Mouse (Mus musculus): ENCODE data around the gene Trafd1. TPM values are rescaled to one million over a fixed set of nuclear protein-coding genes. Genes with fewer than 3 reads are reported as not detected.

The Trafd1 gene
- 55.1 and 58.1 TPM in 2 replicates for polyA plus RNA-seq (2015; fragmentation: Nextera tagmentation; extraction: Ambion mirVana)

DNA sequence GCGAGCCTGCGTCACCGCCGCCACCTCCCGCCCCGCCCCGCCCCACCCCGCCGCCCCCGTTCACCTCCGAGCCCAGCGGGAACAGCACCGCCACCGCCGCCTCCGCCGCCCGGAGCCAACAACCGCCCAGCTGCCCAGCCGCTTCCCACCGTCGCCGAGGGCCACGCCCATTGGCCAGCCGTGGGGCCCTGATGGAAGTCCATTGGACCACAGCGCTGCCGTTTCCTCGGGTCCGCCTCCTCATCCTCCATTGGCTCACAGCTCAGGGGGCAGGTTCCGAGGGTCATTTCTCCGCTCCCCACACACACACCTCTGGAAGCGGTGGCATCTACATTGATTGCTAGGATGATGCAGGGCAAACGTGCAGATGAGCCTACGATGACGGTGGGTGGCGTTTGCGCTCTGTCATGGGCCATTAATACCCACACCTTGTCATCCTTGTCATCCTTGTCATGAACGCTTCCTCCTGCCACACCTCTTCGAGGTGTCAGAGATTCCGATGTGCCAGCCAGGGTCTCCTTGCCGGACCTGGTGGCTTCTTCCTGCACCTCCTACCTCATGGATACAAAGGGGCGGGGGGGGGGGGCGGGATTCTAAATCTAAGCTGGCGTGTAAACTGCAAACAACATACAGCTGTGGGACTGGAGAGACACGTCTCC is at the start of gene Trafd1:
TSS of gene Trafd1 (minus strand) at position 172 of the 659 bp plus-strand sequence.
- H3K4me1 ChIP-seq (replicated peaks), result peaks cover 14% of the 10 kb centered on the region; the same call in 1 of the 2 replicates
- peak within 1 kb of the TSS; percentile 61 for H3K4me3 ChIP-seq (replicated peaks)
- peak within 1 kb of the TSS; percentile 66 for H3K9ac ChIP-seq
- peaks cover 13% of the 10 kb centered on the region for H3K36me3 ChIP-seq
- peak within 1 kb of the TSS; percentile 82 for H3K4me2 ChIP-seq (replicated peaks)
- H3K27ac ChIP-seq, result peak within 1 kb of the TSS; percentile 80
- under 1% methylated on average over 31 of the region's 45 CpGs for WGBS
- H3K9me3 ChIP-seq, result no peaks in the 10 kb centered on the region
- no peaks in the 10 kb centered on the region for H3K27me3 ChIP-seq (replicated peaks)
- peak; percentile 97 for ATAC-seq

DNA sequence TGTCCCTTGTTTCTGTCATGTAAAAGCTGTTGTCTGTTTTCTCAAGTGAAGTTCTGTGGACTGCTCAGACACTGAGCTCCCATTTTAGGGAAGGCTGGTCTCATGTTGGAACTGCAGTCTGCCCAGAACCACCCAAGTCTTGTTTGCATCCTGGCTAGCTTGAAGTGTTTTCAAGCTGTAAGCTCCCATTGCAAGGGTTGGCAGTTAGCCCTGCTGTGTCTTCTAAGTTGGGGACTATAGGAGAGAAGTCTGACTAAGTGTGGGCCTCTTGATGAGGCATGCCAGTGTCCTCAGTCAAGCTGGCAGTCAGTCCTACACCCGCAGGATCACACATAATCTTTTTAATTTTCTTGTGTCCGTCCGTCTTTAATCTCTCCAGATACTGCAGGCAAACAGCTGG is 43.5 kb upstream of the Trafd1 start:
- Histone ChIP-seq H3K4me3 (replicated peaks) (no peak overlapping the region), H3K4me2 (replicated peaks) (no peak overlapping the region), H3K9me3 (no peaks in the 10 kb centered on the region), H3K27me3 (replicated peaks) (no peaks in the 10 kb centered on the region), H3K27ac (no peak overlapping the region), H3K36me3 (peaks cover 85% of the 10 kb centered on the region), H3K9ac (no peak overlapping the region), H3K4me1 (replicated peaks) (no peaks in the 10 kb centered on the region)
- 90% methylated on average over 3 of the region's 3 CpGs for WGBS
- no peak for ATAC-seq

DNA sequence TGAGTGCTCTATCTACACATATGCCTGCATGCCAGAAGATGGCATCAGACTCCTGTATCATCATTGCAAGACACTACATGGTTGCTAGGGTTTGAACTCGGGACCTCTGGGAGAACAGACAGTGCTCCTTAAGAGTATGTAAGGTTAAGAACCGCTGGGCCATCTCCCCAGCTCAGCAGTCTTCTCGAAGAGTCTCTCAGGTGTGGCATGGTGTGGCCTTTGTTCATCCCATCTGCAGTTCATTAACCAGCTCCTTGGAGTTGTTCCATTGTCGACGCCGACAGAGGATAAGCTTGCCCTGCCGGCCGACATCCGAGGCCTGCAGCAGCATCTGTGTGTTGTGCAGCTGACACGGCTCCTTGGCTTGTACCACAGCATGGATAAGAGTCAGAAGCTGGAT is 37.9 kb upstream of the Trafd1 start:
- H3K27ac ChIP-seq, result no peak overlapping the region
- no peak for ATAC-seq
- no peak overlapping the region for H3K4me2 ChIP-seq (replicated peaks)
- H3K4me1 ChIP-seq (replicated peaks), result no peaks in the 10 kb centered on the region
- no peak overlapping the region for H3K4me3 ChIP-seq (replicated peaks)
- H3K27me3 ChIP-seq (replicated peaks), result no peaks in the 10 kb centered on the region
- H3K9ac ChIP-seq, result no peak overlapping the region
- H3K36me3 ChIP-seq, result peaks cover 70% of the 10 kb centered on the region
- H3K9me3 ChIP-seq, result no peaks in the 10 kb centered on the region
- 86% methylated on average over 10 of the region's 10 CpGs for WGBS

DNA sequence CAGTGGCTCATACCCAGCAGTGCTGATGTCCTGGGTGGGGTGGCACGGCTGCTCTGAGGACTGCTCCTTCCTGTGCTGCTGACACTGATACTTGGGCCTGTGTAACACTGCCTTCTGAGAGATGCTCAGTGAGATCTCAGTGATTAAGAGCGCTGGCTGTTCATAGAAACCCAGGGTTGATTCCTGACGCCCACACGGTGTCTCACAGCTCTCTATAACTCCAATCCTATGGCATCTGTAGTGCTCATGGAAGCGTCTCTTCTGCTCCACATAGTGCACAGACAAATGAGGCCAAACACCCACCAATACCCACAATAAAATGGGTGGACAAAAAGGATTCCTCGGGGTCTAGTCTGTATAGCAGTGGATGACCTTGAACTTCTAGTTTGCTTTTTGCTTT is 37.4 kb upstream of the Trafd1 start:
- no peak overlapping the region for H3K9ac ChIP-seq
- no peaks in the 10 kb centered on the region for H3K4me1 ChIP-seq (replicated peaks)
- H3K4me2 ChIP-seq (replicated peaks), result no peak overlapping the region
- no peak overlapping the region for H3K4me3 ChIP-seq (replicated peaks)
- 89% methylated on average over 6 of the region's 6 CpGs for WGBS
- no peak overlapping the region for H3K27ac ChIP-seq
- H3K9me3 ChIP-seq, result no peaks in the 10 kb centered on the region
- ATAC-seq, result no peak
- no peaks in the 10 kb centered on the region for H3K27me3 ChIP-seq (replicated peaks)
- H3K36me3 ChIP-seq, result peaks cover 70% of the 10 kb centered on the region

DNA sequence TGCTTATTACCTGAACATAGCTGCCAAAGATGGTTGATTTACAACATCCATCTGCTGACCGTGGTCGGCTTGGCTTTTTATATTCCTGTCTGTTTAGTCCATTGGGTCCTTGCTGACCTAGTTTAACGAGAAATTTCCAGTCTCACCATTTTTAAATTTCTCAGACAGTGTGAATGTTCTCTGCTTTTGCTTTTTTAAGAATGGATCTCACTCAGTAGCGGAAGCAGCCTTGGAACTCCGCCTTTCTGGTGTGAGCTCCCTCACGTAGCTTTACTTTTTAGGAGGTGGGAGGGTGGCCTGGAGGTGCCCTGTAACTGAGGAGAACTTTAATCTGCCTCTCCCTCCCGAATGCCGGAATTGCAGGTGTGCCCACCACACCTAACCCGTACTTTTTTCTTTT is 35.3 kb upstream of the Trafd1 start:
- ATAC-seq, result no peak
- Histone ChIP-seq H3K4me3 (replicated peaks) (no peak overlapping the region), H3K27ac (no peak overlapping the region), H3K9ac (no peak overlapping the region), H3K9me3 (no peaks in the 10 kb centered on the region), H3K27me3 (replicated peaks) (no peaks in the 10 kb centered on the region), H3K4me2 (replicated peaks) (no peak overlapping the region), H3K36me3 (peaks cover 66% of the 10 kb centered on the region), H3K4me1 (replicated peaks) (no peaks in the 10 kb centered on the region)
- 91% methylated on average over 9 of the region's 9 CpGs for WGBS

DNA sequence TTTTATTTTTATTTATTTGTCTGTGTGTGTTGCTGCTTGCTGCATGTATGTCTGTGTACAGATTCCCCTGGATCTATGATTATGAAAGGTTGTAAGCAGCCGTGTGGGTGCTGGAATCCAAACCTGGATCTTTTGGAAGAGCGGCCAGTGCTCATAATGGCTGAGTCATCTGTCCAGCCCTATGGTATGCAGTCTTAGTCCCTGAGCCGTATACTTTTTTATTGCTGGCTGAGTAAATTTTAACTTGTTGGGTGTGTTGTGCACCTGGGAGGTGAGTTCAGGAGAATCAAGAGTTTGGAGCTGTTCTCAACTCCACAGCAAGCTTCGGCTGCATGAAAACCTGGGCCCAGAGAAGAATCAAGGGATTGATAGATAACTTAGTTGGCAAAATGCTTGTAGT is 25.5 kb upstream of the Trafd1 start:
- Histone ChIP-seq H3K27me3 (replicated peaks) (no peaks in the 10 kb centered on the region), H3K4me3 (replicated peaks) (no peak overlapping the region), H3K4me2 (replicated peaks) (no peak overlapping the region), H3K36me3 (peaks cover 35% of the 10 kb centered on the region), H3K9ac (no peak overlapping the region), H3K27ac (no peak overlapping the region), H3K4me1 (replicated peaks) (0 out of 2 replicates have a peak, but pooled peaks cover 2% of the 10 kb centered on the region), H3K9me3 (no peaks in the 10 kb centered on the region)
- 62% methylated on average over 4 of the region's 4 CpGs for WGBS
- peak; percentile 62; the same call in 1 of the 2 replicates for ATAC-seq

DNA sequence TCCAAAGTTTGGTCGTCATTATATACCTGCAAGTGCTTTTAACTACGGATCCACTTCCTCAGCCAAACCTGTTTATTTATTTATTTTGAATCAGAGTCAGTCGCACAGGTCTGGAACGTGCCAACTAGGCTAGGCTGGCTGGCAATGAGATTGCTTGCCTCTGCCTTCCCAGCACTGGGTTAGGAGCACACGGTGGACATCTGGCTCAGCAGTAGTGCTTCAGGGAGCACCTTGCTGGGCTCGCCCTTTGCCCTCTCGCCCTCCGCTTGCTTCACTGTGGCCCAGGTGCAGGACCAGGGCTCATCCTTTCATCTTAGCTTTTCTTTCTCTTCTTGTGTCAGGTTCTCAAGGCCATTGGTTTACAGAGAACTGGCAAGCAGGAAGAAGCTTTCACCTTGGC is 22.4 kb upstream of the Trafd1 start:
- Histone ChIP-seq H3K27ac (no peak overlapping the region), H3K4me3 (replicated peaks) (no peak overlapping the region), H3K4me2 (replicated peaks) (no peak overlapping the region), H3K27me3 (replicated peaks) (no peaks in the 10 kb centered on the region), H3K9ac (no peak overlapping the region), H3K4me1 (replicated peaks) (0 out of 2 replicates have a peak, but pooled peaks cover 2% of the 10 kb centered on the region), H3K9me3 (no peaks in the 10 kb centered on the region), H3K36me3 (peaks cover 19% of the 10 kb centered on the region)
- 87% methylated on average over 8 of the region's 8 CpGs for WGBS
- ATAC-seq, result no peak

DNA sequence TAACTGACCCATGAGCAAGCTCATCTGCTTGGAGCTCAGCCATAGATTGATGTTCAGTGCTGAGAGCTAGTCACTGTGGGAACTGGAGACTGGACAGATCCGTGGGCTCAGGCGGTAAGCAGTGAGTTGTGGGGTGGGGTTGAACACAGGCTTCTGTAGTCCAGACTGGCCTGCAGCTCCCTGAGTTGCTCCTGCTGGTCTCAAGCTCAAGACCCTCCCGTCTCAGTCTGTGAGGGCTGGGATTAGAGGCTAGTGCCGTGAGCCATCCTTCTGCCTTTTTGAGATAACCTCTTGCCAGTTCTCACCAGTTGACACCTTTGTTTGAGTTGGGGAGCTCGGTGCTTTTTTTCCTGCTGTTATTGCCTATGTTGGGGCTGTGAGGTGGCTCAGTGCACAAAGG is 15.4 kb upstream of the Trafd1 start:
- no peak overlapping the region for H3K9ac ChIP-seq
- WGBS, result 72% methylated on average over 5 of the region's 5 CpGs
- no peak overlapping the region for H3K27ac ChIP-seq
- H3K4me1 ChIP-seq (replicated peaks), result peaks cover 19% of the 10 kb centered on the region
- no peaks in the 10 kb centered on the region for H3K36me3 ChIP-seq
- H3K27me3 ChIP-seq (replicated peaks), result no peaks in the 10 kb centered on the region
- H3K4me2 ChIP-seq (replicated peaks), result no peak overlapping the region
- no peak overlapping the region for H3K4me3 ChIP-seq (replicated peaks)
- no peaks in the 10 kb centered on the region for H3K9me3 ChIP-seq
- ATAC-seq, result no peak

DNA sequence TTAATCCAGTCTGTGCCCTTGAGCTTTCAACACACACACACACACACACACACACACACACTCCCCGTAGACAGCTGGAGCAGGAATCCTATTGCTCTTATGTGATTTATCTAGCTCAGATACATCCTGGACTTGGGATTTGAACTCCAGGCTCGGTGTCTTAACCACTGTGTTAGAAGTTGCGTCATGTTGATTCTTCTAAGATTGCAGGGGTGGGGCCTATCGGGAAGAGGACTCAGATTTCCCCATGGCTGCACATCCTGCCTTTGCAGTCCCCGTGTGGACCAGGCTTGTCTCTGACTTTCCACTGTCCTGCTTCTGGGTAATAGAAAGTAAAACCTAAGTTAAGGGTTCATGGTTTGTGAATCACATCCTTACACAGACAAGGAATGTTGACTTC is 14.6 kb upstream of the Trafd1 start:
- 0 out of 2 replicates have a peak overlapping the region, but pooled peaks have one; percentile 92 for H3K4me2 ChIP-seq (replicated peaks)
- no peaks in the 10 kb centered on the region for H3K9me3 ChIP-seq
- no peak for ATAC-seq
- H3K27ac ChIP-seq, result no peak overlapping the region
- H3K4me1 ChIP-seq (replicated peaks), result peaks cover 19% of the 10 kb centered on the region
- 48% methylated on average over 5 of the region's 5 CpGs for WGBS
- no peaks in the 10 kb centered on the region for H3K27me3 ChIP-seq (replicated peaks)
- no peak overlapping the region for H3K4me3 ChIP-seq (replicated peaks)
- no peaks in the 10 kb centered on the region for H3K36me3 ChIP-seq
- H3K9ac ChIP-seq, result no peak overlapping the region

DNA sequence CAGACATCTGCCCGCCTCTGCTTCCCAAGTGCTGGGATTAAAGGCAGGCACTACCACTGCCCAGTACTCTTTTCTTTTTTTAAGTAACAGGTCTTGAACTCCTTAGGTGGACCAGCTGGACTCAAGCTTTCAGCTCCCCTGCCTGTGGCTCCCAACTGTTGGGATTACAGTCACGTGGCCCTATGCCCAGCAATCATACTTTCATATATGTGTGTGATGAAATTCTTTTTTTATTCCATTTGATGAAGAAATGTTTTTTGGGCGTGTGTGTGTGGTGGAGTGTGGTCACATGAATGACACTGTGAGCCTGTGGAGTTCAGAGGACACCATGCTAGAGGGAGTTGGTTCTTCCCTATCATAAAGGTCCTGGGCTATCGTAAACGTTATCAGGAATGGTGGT is 14.1 kb upstream of the Trafd1 start:
- 74% methylated on average over 5 of the region's 5 CpGs for WGBS
- Histone ChIP-seq H3K27me3 (replicated peaks) (no peaks in the 10 kb centered on the region), H3K9me3 (no peaks in the 10 kb centered on the region), H3K4me2 (replicated peaks) (peak overlapping the region; percentile 92), H3K36me3 (no peaks in the 10 kb centered on the region), H3K4me1 (replicated peaks) (peaks cover 19% of the 10 kb centered on the region), H3K9ac (no peak overlapping the region; the same call in 1 of the 2 replicates), H3K4me3 (replicated peaks) (peak overlapping the region; percentile 80; the same call in 1 of the 2 replicates), H3K27ac (no peak overlapping the region)
- no peak for ATAC-seq

DNA sequence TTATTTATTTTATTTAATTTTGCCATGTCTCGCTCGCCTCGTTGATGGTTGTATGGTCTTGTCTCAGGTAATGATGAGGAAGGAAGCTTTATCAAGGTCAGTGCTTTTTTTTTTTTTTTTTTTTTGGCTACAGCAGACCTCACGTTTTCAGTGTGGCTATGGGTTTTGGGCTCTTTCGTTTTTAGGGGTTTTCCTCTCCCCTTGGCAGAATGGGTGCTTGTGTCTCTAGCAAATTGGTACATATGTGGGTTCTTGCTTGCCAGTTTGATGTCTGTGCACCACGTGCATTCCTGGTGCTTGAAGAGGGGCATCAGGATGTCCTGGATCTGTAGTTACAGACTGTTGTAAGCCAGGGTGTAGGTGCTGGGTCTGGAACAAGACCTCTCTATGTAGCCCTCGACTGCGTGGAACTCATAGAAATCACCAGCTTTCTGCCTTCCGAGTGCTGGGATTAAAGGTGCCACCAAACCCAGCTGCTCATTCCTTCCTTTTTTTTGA is 13.6 kb upstream of the Trafd1 start:
- no peaks in the 10 kb centered on the region for H3K9me3 ChIP-seq
- WGBS, result 47% methylated on average over 9 of the region's 9 CpGs

DNA sequence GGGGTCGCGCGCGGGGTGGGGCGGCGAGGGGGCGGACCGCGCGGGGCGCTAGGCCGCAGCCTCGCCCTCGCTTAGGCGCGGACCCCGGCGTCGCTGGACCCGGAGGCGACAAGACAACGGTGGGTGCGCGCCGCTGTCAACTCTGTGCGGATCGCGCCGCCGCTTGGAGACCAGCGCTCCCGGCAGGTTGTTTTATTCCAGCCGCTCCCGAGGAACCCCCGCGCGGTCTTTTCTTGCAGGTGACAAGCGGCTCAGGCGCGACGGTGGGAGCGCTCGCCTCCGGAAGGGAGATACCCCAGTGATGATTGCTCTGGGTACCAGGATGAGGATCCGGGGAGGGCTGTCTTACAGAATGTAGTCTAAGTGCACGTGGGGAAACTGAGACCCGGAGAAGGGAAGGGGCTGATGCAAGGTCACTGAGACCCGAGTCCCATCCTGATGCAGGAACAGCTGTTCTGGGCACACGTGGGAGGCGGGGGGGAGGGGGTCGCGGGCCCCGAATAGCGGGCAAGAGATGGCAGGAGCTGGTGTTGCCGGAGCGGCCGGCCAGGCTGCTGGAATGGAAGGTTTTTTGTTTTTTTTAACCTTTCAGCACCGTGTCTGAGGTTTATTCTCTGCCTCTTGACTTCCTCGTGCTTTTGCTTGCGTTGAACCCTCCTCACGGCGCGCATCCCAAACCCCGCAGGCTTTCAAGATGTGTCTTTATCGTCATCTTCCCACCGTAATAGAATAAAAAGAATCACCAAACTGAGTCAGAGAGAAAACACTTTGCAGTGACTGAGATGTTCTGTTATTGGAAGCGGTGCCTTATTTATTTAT is 12.9 kb upstream of the Trafd1 start:
- Histone ChIP-seq H3K4me1 (replicated peaks) (peaks cover 19% of the 10 kb centered on the region), H3K9me3 (no peaks in the 10 kb centered on the region), H3K9ac (peak overlapping the region; percentile 75), H3K27me3 (replicated peaks) (no peaks in the 10 kb centered on the region), H3K36me3 (no peaks in the 10 kb centered on the region), H3K4me3 (replicated peaks) (peak overlapping the region; percentile 80), H3K4me2 (replicated peaks) (peak overlapping the region; percentile 92), H3K27ac (peak overlapping the region; percentile 58; the same call in 1 of the 2 replicates)
- under 1% methylated on average over 67 of the region's 67 CpGs for WGBS
- peak; percentile 85 for ATAC-seq

More for the DNA sequence above, 13.6 kb upstream of the Trafd1 start:
- ATAC-seq, result no peak
- no peaks in the 10 kb centered on the region for H3K36me3 ChIP-seq
- H3K27ac ChIP-seq, result no peak overlapping the region
- no peaks in the 10 kb centered on the region for H3K27me3 ChIP-seq (replicated peaks)
- peak overlapping the region; percentile 80 for H3K4me3 ChIP-seq (replicated peaks)
- peak overlapping the region; percentile 92 for H3K4me2 ChIP-seq (replicated peaks)
- H3K9ac ChIP-seq, result peak overlapping the region; percentile 75
- H3K4me1 ChIP-seq (replicated peaks), result peaks cover 19% of the 10 kb centered on the region
